Mouse (Mus musculus) telencephalon, adult 2 months (tissue): ENCODE measurements around the gene Krtap1-4.

Experiments
- DNase-seq: peaks from one replicate; pipeline ENCODE4 v3.0.0-alpha.2; 2011; ENCODE audit warnings: low read depth, low spot score

The Krtap1-4 gene

GRCm38 (mm10) chr11:99550765-99551164 is 32.7 kb downstream of the Krtap1-4 start, which contains the start of gene Krtap3-3:
Gene Krtap3-3 (minus strand): TSS chr11:99550865.
- no peak for DNase-seq

GRCm38 (mm10) chr11:99547892-99548291 is 35.6 kb downstream of the Krtap1-4 start:
- no peak for DNase-seq

GRCm38 (mm10) chr11:99539721-99540120 is 43.7 kb downstream of the Krtap1-4 start:
- peak; percentile 41 for DNase-seq
